Mouse (Mus musculus) hindbrain, embryonic 15.5 days (tissue): Measurements from ENCODE around the gene Rlbp1. TPM values are rescaled to one million over a fixed set of nuclear protein-coding genes. Genes with fewer than 3 reads are reported as not detected.
A peak's percentile ranks its signal among the peaks of the same experiment; 100 is the strongest.

Experiments used
- ATAC-seq: fragments of 200-750 bp; cut with Nextera tagmentation; 2 replicates; pipeline ENCODE4 v1.8.0; 2017; ENCODE audit warnings: low read depth, moderate number of reproducible peaks, moderate TSS enrichment; ENCODE audit not compliant: low FRiP score
- H3K27ac ChIP-seq: fragments of 300-500 bp; sonication (generic); replicated peaks from 2 replicates; pipeline ENCODE4 v1.5.1; 2015; ENCODE audit warnings: mild to moderate bottlenecking, inconsistent platforms
- H3K27me3 ChIP-seq: fragments of 300-500 bp; sonication (generic); 2 replicates; pipeline ENCODE4 v1.6.1; 2015; ENCODE audit warnings: control low read depth, inconsistent platforms
- H3K36me3 ChIP-seq: fragments of 300-500 bp; sonication (generic); 2 replicates; pipeline ENCODE4 v1.6.1; 2015; ENCODE audit warnings: control low read depth, inconsistent platforms
- H3K4me1 ChIP-seq: fragments of 300-500 bp; sonication (generic); replicated peaks from 2 replicates; pipeline ENCODE4 v1.6.1; 2015; ENCODE audit warnings: control low read depth, inconsistent platforms
- H3K4me2 ChIP-seq: fragments of 300-500 bp; sonication (generic); 2 replicates; pipeline ENCODE4 v1.6.1; 2015; ENCODE audit warnings: moderate library complexity, mild to moderate bottlenecking, inconsistent platforms
- H3K4me3 ChIP-seq: fragments of 300-500 bp; sonication (generic); 2 replicates; pipeline ENCODE4 v1.5.1; 2015; ENCODE audit warnings: mild to moderate bottlenecking, inconsistent platforms
- H3K9ac ChIP-seq: fragments of 300-500 bp; sonication (generic); 2 replicates; pipeline ENCODE4 v1.6.1; 2015; ENCODE audit warnings: inconsistent platforms
- H3K9me3 ChIP-seq: fragments of 300-500 bp; sonication (generic); 2 replicates; pipeline ENCODE4 v1.6.1; 2016; ENCODE audit warnings: control low read depth, inconsistent platforms
- WGBS: fragments of 180-500 bp; shearing (Covaris S2); methylation state at CpG from one replicate; pipeline ENCODE4 v1.1.7; 2015; 5-methylcytosine and 5-hydroxymethylcytosine counted together
- polyA plus RNA-seq: library from polyadenylated mRNA; unstranded; fragments of >200 nt; fragmentation: Nextera tagmentation; extraction: Ambion mirVana; gene quantifications from 2 replicates; pipeline ENCODE4 v1.2.1, GENCODE M21; 2015

The Rlbp1 gene
- polyA plus RNA-seq, 1 experiment from 2014 or later = 23.0 TPM

- no peak overlapping the region for H3K27ac ChIP-seq
- no peak for ATAC-seq
- H3K4me2 ChIP-seq = no peak overlapping the region
- H3K9ac ChIP-seq = no peak overlapping the region
- H3K4me1 ChIP-seq = 0 out of 2 replicates have a peak, but pooled peaks cover 3% of the 10 kb centered on the region
- H3K36me3 ChIP-seq = peaks cover 29% of the 10 kb centered on the region
- H3K9me3 ChIP-seq = no peaks in the 10 kb centered on the region
- WGBS = 66% methylated on average over 13 of the region's 13 CpGs
- H3K27me3 ChIP-seq = no peaks in the 10 kb centered on the region
- H3K4me3 ChIP-seq = no peak overlapping the region
These were observed 39.6 kb downstream of the Rlbp1 start for GRCm38 (mm10) chr7:79347108-79347813.

- no peak for ATAC-seq
- Histone ChIP-seq H3K4me1 (0 out of 2 replicates have a peak, but pooled peaks cover 3% of the 10 kb centered on the region), H3K4me3 (no peak overlapping the region), H3K27me3 (no peaks in the 10 kb centered on the region), H3K27ac (no peak overlapping the region), H3K9ac (no peak overlapping the region), H3K36me3 (peaks cover 23% of the 10 kb centered on the region), H3K4me2 (no peak overlapping the region), H3K9me3 (no peaks in the 10 kb centered on the region)
- 84% methylated on average over 8 of the region's 8 CpGs for WGBS
These were observed 40.2 kb downstream of the Rlbp1 start for GRCm38 (mm10) chr7:79346555-79347075.

GRCm38 (mm10) chr7:79345902-79346301 is 40.9 kb downstream of the Rlbp1 start:
- Histone ChIP-seq H3K9ac (no peak overlapping the region), H3K4me3 (no peak overlapping the region), H3K27me3 (no peaks in the 10 kb centered on the region), H3K36me3 (peaks cover 18% of the 10 kb centered on the region), H3K4me1 (0 out of 2 replicates have a peak, but pooled peaks cover 3% of the 10 kb centered on the region), H3K9me3 (no peaks in the 10 kb centered on the region), H3K27ac (no peak overlapping the region), H3K4me2 (no peak overlapping the region)
- no peak for ATAC-seq
- 55% methylated on average over 4 of the region's 4 CpGs for WGBS

- 92% methylated on average over 8 of the region's 8 CpGs for WGBS
- Histone ChIP-seq H3K36me3 (peaks cover 6% of the 10 kb centered on the region; the same call in 1 of the 2 replicates), H3K27me3 (no peaks in the 10 kb centered on the region), H3K9me3 (no peaks in the 10 kb centered on the region), H3K4me3 (no peak overlapping the region), H3K4me1 (0 out of 2 replicates have a peak, but pooled peaks cover under 1% of the 10 kb centered on the region), H3K27ac (no peak overlapping the region), H3K9ac (no peak overlapping the region), H3K4me2 (no peak overlapping the region)
- ATAC-seq = no peak
These were observed 50.4 kb downstream of the Rlbp1 start for GRCm38 (mm10) chr7:79336362-79336910.

GRCm38 (mm10) chr7:79333419-79333818 is 53.4 kb downstream of the Rlbp1 start:
- H3K9ac ChIP-seq = no peak overlapping the region
- H3K9me3 ChIP-seq = no peaks in the 10 kb centered on the region
- H3K36me3 ChIP-seq = peaks cover 17% of the 10 kb centered on the region; the same call in 1 of the 2 replicates
- H3K4me1 ChIP-seq = peaks cover 7% of the 10 kb centered on the region; the same call in 1 of the 2 replicates
- 79% methylated on average over 3 of the region's 3 CpGs for WGBS
- H3K4me3 ChIP-seq = no peak overlapping the region
- H3K27me3 ChIP-seq = no peaks in the 10 kb centered on the region
- H3K27ac ChIP-seq = no peak overlapping the region
- ATAC-seq = no peak
- no peak overlapping the region for H3K4me2 ChIP-seq

GRCm38 (mm10) chr7:79331197-79331596 is 55.7 kb downstream of the Rlbp1 start:
- H3K9ac ChIP-seq = no peak overlapping the region
- H3K9me3 ChIP-seq = no peaks in the 10 kb centered on the region
- H3K4me3 ChIP-seq = no peak overlapping the region
- H3K4me1 ChIP-seq = peaks cover 7% of the 10 kb centered on the region; the same call in 1 of the 2 replicates
- no peak overlapping the region for H3K4me2 ChIP-seq
- WGBS = 24% methylated on average over 10 of the region's 10 CpGs
- ATAC-seq = no peak
- H3K27me3 ChIP-seq = no peaks in the 10 kb centered on the region
- H3K36me3 ChIP-seq = peaks cover 25% of the 10 kb centered on the region
- 0 out of 2 replicates have a peak overlapping the region, but pooled peaks have one; percentile 14 for H3K27ac ChIP-seq

GRCm38 (mm10) chr7:79328769-79329168 is 58.1 kb downstream of the Rlbp1 start:
- no peaks in the 10 kb centered on the region for H3K9me3 ChIP-seq
- H3K4me3 ChIP-seq = no peak overlapping the region
- no peak overlapping the region for H3K27ac ChIP-seq
- 88% methylated on average over 5 of the region's 5 CpGs for WGBS
- peaks cover 43% of the 10 kb centered on the region for H3K36me3 ChIP-seq
- no peaks in the 10 kb centered on the region for H3K27me3 ChIP-seq
- ATAC-seq = no peak
- no peak overlapping the region for H3K4me2 ChIP-seq
- H3K4me1 ChIP-seq = peaks cover 10% of the 10 kb centered on the region
- H3K9ac ChIP-seq = no peak overlapping the region

Other genes with a start within 250 kb of the Rlbp1 start
- gene Mfge8, start 238.0 kb downstream of the Rlbp1 start, polyA plus RNA-seq = 206 and 214 TPM in 2 replicates
- gene Abhd2, start 113.8 kb downstream of the Rlbp1 start, polyA plus RNA-seq = 18.9 and 19.8 TPM in 2 replicates
- 1.9 and 2.7 TPM in 2 replicates for gene Fanci, start 4.9 kb upstream of the Rlbp1 start, polyA plus RNA-seq
- gene Polg, start 79.3 kb upstream of the Rlbp1 start, polyA plus RNA-seq = 26.5 and 27.0 TPM in 2 replicates
- 4.0 and 5.1 TPM in 2 replicates for gene Rhcg, start 230.6 kb upstream of the Rlbp1 start, polyA plus RNA-seq